Mouse (Mus musculus) CH12.LX (cell line): ENCODE data around the gene Fry.

Experiments used
- BHLHE40 ChIP-seq: IDR thresholded peaks from 2 replicates; pipeline ENCODE4 v1.6.1; 2011; ENCODE audit warnings: mild to moderate bottlenecking, low read depth, low read length, improper control_type of control experiment
- CHD1 ChIP-seq: IDR thresholded peaks from 2 replicates; pipeline ENCODE4 v1.6.1; 2012; ENCODE audit warnings: low read depth, low read length, improper control_type of control experiment, inconsistent platforms
- CHD2 ChIP-seq: IDR thresholded peaks from 2 replicates; pipeline ENCODE4 v1.6.1; 2011; ENCODE audit warnings: low read length, improper control_type of control experiment
- CTCF ChIP-seq, 2 experiments: IDR thresholded peaks in 1 of 2; conservative IDR thresholded peaks in 1 of 2; 2 replicates each; pipeline ENCODE4 v1.5.1; 2011 to 2012; ENCODE audit warnings: low read depth in 2 of 2, low read length in 2 of 2, improper control_type of control experiment in 1 of 2, inconsistent platforms in 1 of 2, mild to moderate bottlenecking in 1 of 2, moderate library complexity in 1 of 2
- EP300 ChIP-seq: IDR thresholded peaks from 2 replicates; pipeline ENCODE4 v1.6.1; 2011; ENCODE audit warnings: low read length, improper control_type of control experiment
- GABPA ChIP-seq: IDR thresholded peaks from 2 replicates; pipeline ENCODE4 v1.6.1; 2012; ENCODE audit warnings: low read depth, low read length, improper control_type of control experiment, inconsistent platforms; ENCODE audit not compliant: insufficient replicate concordance
- MAX ChIP-seq: IDR thresholded peaks from 2 replicates; pipeline ENCODE4 v1.6.1; 2011; ENCODE audit warnings: low read length, improper control_type of control experiment
- MEF2A ChIP-seq: IDR thresholded peaks from 2 replicates; pipeline ENCODE4 v1.6.1; 2014; ENCODE audit warnings: low read depth, mild to moderate bottlenecking, inconsistent platforms, low read length, improper control_type of control experiment, borderline replicate concordance
- MXI1 ChIP-seq: IDR thresholded peaks from 2 replicates; pipeline ENCODE4 v1.6.1; 2011; ENCODE audit warnings: mild to moderate bottlenecking, low read depth, low read length, improper control_type of control experiment
- MYC ChIP-seq: IDR thresholded peaks from 2 replicates; pipeline ENCODE4 v1.6.1; 2011; ENCODE audit warnings: low read depth, mild to moderate bottlenecking, improper control_type of control experiment, low read length
- POLR2A ChIP-seq: IDR thresholded peaks from 2 replicates; pipeline ENCODE4 v1.6.1; 2011; ENCODE audit warnings: low read depth, mild to moderate bottlenecking, improper control_type of control experiment, low read length
- POLR2AphosphoS2 ChIP-seq: IDR thresholded peaks from 2 replicates; pipeline ENCODE4 v1.6.1; 2011; ENCODE audit warnings: low read depth, low read length, improper control_type of control experiment
- RAD21 ChIP-seq: IDR thresholded peaks from 2 replicates; pipeline ENCODE4 v1.6.1; 2011; ENCODE audit warnings: low read depth, mild to moderate bottlenecking, low read length, improper control_type of control experiment, moderate library complexity
- USF1 ChIP-seq: IDR thresholded peaks from 2 replicates; pipeline ENCODE4 v1.6.1; 2014; ENCODE audit warnings: low read depth, mild to moderate bottlenecking, inconsistent platforms, low read length, improper control_type of control experiment

DNA sequence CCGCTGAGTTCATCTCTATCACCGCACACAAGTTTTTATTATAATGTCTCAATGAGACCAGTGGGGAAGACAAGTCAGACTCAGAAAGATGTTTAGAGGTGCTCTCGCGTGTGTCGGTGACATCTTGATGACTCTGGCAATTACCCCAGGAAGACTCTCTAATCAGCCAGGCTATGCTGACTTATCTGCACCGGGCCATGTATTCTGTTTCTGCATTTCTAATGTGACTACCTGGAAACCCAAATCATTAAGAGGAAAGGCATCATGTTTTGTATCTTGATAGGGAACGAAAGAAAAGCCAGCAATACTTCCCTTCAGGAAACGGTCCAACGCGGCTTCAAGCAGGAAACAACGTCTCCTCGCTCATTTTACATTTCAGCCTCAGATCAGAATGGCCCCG lies 17.1 kb downstream of the Fry start:
- no peak for TF ChIP-seq CTCF (conservative IDR thresholded peaks at IDR 0.05 in 1 of 2, IDR thresholded peaks at IDR 0.05 in 1 of 2; ENCODE audit: low read depth in 2 of 2, low read length in 2 of 2)
- TF ChIP-seq CHD1: no peak
- no peak for TF ChIP-seq POLR2A
- TF ChIP-seq EP300: no peak
- no peak for TF ChIP-seq MXI1
- TF ChIP-seq RAD21: no peak
- no peak for TF ChIP-seq MEF2A
- no peak for TF ChIP-seq CHD2
- no peak for TF ChIP-seq USF1
- no peak for TF ChIP-seq GABPA
- TF ChIP-seq BHLHE40: no peak
- TF ChIP-seq POLR2AphosphoS2: no peak
- no peak for TF ChIP-seq MYC
- TF ChIP-seq MAX: no peak
